Mouse (Mus musculus) cerebellum, adult 9-10 months (tissue): ENCODE measurements around the gene Tsga8.

ENCODE experiments used
- DNase-seq: peaks from one replicate; pipeline ENCODE4 v3.0.0; 2022

The Tsga8 gene

GRCm38 (mm10) chrX:83487598-83487997 lies at the start of gene Tsga8:
TSS of gene Tsga8 (minus strand) at chrX:83487924.
- DNase-seq, result no peak
